ENCODE assay signal across 8 mouse cellular contexts in the genomic region with DNA sequence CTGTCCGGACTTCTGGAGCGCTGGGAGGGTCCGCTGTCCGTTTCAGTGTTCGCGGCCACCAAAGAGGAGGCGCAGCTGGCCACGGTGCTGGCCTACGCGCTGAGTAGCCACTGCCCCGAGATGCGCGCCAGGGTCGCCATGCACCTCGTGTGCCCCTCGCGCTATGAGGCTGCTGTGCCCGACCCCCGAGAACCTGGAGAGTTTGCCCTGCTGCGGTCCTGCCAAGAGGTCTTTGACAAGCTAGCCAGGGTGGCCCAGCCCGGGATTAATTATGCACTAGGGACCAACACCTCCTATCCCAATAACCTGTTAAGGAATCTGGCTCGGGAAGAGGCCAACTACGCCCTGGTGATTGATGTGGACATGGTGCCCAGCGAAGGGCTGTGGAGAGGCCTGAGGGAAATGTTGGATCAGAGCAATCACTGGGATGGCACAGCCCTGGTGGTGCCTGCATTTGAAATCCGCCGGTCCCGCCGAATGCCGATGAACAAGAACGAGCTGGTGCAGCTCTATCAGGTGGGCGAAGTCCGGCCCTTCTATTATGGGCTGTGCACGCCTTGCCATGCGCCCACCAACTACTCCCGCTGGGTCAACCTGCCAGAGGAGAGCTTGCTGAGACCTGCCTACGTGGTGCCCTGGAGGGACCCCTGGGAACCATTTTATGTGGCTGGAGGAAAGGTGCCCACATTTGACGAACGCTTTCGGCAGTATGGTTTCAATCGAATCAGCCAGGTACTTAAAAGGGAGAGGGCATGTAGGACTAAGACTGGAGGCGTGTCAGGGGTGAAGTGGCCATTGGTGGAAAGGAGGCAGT. TPM values are rescaled to one million over a fixed set of nuclear protein-coding genes. Genes with fewer than 3 reads are reported as not detected.
A peak's percentile ranks its signal among the peaks of the same experiment; 100 is the strongest.
DNase-seq lines count a peak whose midpoint lies in the region; ATAC-seq lines count a peak whose summit lies in the region.

No protein-coding gene starts in this region.

- H3K36me3 ChIP-seq in neural tube, embryonic 11.5 days (ENCODE audit: control insufficient read depth, insufficient read depth, low read length): no peaks in the 10 kb centered on the region
- 0 out of 2 replicates have a peak, but pooled peaks cover 6% of the 10 kb centered on the region for H3K36me3 ChIP-seq in hindbrain, embryonic 12.5 days
- H3K36me3 ChIP-seq in liver, embryonic 12.5 days: peaks cover 12% of the 10 kb centered on the region; the same call in 1 of the 2 replicates

- H3K4me1 ChIP-seq in neural tube, embryonic 11.5 days (ENCODE audit: control insufficient read depth, insufficient read depth, low read length): peaks cover 25% of the 10 kb centered on the region
- H3K4me1 ChIP-seq in hindbrain, embryonic 12.5 days: peaks cover 35% of the 10 kb centered on the region
- H3K4me1 ChIP-seq in liver, embryonic 12.5 days: peaks cover 42% of the 10 kb centered on the region

- H3K4me3 ChIP-seq in neural tube, embryonic 11.5 days (ENCODE audit: low read depth, low read length): peak overlapping the region; percentile 85
- H3K4me3 ChIP-seq in hindbrain, embryonic 12.5 days: peak overlapping the region; percentile 78
- peak overlapping the region; percentile 77 for H3K4me3 ChIP-seq in liver, embryonic 12.5 days

- DNase-seq in adrenal gland, postnatal 14 days: peak; percentile 39
- DNase-seq in adrenal gland, adult 8-10 months: no peak
- no peak for DNase-seq in neural tube, embryonic 11.5 days (ENCODE audit: low spot score)
- no peak for DNase-seq in neural tube, embryonic 10.5 days (ENCODE audit: extremely low spot score, low spot score)
- no peak for DNase-seq in frontal cortex, postnatal 14 days (ENCODE audit: low spot score in 2 of 2)
- DNase-seq in gastrocnemius, adult 18-20 months (ENCODE audit: low spot score): no peak

- 0 out of 2 replicates have a peak overlapping the region, but pooled peaks have one; percentile 66 for H3K27ac ChIP-seq in neural tube, embryonic 11.5 days (ENCODE audit: low read depth, low read length)
- H3K27ac ChIP-seq in hindbrain, embryonic 12.5 days: peak overlapping the region; percentile 85
- H3K27ac ChIP-seq in liver, embryonic 12.5 days: peak overlapping the region; percentile 59; the same call in 1 of the 2 replicates

- H3K9ac ChIP-seq in neural tube, embryonic 11.5 days (ENCODE audit: low read length): peak overlapping the region; percentile 86
- peak overlapping the region; percentile 91 for H3K9ac ChIP-seq in hindbrain, embryonic 12.5 days
- H3K9ac ChIP-seq in liver, embryonic 12.5 days: peak overlapping the region; percentile 73

- peak overlapping the region; percentile 98 for H3K4me2 ChIP-seq in neural tube, embryonic 11.5 days (ENCODE audit: low read depth)
- peak overlapping the region; percentile 99 for H3K4me2 ChIP-seq in hindbrain, embryonic 12.5 days (replicated peaks)
- peak overlapping the region; percentile 91 for H3K4me2 ChIP-seq in liver, embryonic 12.5 days

- ATAC-seq in neural tube, embryonic 11.5 days (ENCODE audit: insufficient read depth, low FRiP score, low TSS enrichment): peak; percentile 37
- peak; percentile 41 for ATAC-seq in hindbrain, embryonic 12.5 days (ENCODE audit: low FRiP score)
- ATAC-seq in liver, embryonic 12.5 days: no peak

- WGBS in neural tube, embryonic 11.5 days: 13% methylated on average over 41 of the region's 41 CpGs
- WGBS in hindbrain, embryonic 12.5 days: 13% methylated on average over 41 of the region's 41 CpGs
- WGBS in liver, embryonic 12.5 days (ENCODE audit: insufficient replicate concordance): 22% methylated on average over 41 of the region's 41 CpGs

- H3K27me3 ChIP-seq in neural tube, embryonic 11.5 days (ENCODE audit: control insufficient read depth, insufficient read depth, low read length): no peaks in the 10 kb centered on the region
- no peaks in the 10 kb centered on the region for H3K27me3 ChIP-seq in hindbrain, embryonic 12.5 days
- H3K27me3 ChIP-seq in liver, embryonic 12.5 days (replicated peaks): peaks cover 14% of the 10 kb centered on the region

- no peaks in the 10 kb centered on the region for H3K9me3 ChIP-seq in neural tube, embryonic 11.5 days (ENCODE audit: control insufficient read depth, low read length)
- H3K9me3 ChIP-seq in hindbrain, embryonic 12.5 days (replicated peaks): no peaks in the 10 kb centered on the region
- no peaks in the 10 kb centered on the region for H3K9me3 ChIP-seq in liver, embryonic 12.5 days (replicated peaks)

RNA-seq across cellular contexts. Expression of gene AC124502.3, which starts 0.8 kb away (rescaled TPM):
- total RNA-seq in adrenal gland, postnatal 14 days (2021): 0.56 and 1.5 TPM in 2 replicates
- 1 to 10 TPM in 3 of 4 experiments, under 1 TPM in 1; 0.59 to 3.9 (median 1.9) TPM for total RNA-seq in adrenal gland, adult 8-10 months (2022)
- 1.2 and 2.8 TPM in 2 replicates for polyA plus RNA-seq in neural tube, embryonic 11.5 days (2014; fragmentation: Nextera tagmentation; extraction: Ambion mirVana)
- 2.5 and 4.0 TPM in 2 replicates for polyA plus RNA-seq in hindbrain, embryonic 12.5 days (2016; fragmentation: Nextera tagmentation; extraction: Ambion mirVana)
- polyA plus RNA-seq in liver, embryonic 12.5 days (2016; fragmentation: Nextera tagmentation; extraction: Ambion mirVana): 0.20 and 0.23 TPM in 2 replicates
- 1 to 10 TPM in 1 of 2 experiments, under 1 TPM in 1; 0.50 to 1.2 TPM for total RNA-seq in gastrocnemius, adult 18-20 months (2021)

RNA-seq across cellular contexts. Expression of gene B4gat1, which starts 0.9 kb away (rescaled TPM):
- 28.2 and 29.4 TPM in 2 replicates for total RNA-seq in adrenal gland, postnatal 14 days (2021)
- 10 to 100 TPM; 44.3 to 54.2 (median 51.8) TPM for total RNA-seq in adrenal gland, adult 8-10 months (2022)
- polyA plus RNA-seq in neural tube, embryonic 11.5 days (2014; fragmentation: Nextera tagmentation; extraction: Ambion mirVana): 37.9 and 39.8 TPM in 2 replicates
- 43.8 and 48.7 TPM in 2 replicates for polyA plus RNA-seq in hindbrain, embryonic 12.5 days (2016; fragmentation: Nextera tagmentation; extraction: Ambion mirVana)
- 10.9 and 13.2 TPM in 2 replicates for polyA plus RNA-seq in liver, embryonic 12.5 days (2016; fragmentation: Nextera tagmentation; extraction: Ambion mirVana)
- 10 to 100 TPM; 18.7 to 23.2 TPM for total RNA-seq in gastrocnemius, adult 18-20 months (2021)

RNA-seq across cellular contexts. Expression of gene Brms1, which starts 1.6 kb away (rescaled TPM):
- 23.9 and 26.3 TPM in 2 replicates for total RNA-seq in adrenal gland, postnatal 14 days (2021)
- 10 to 100 TPM; 30.0 to 40.1 (median 33.6) TPM for total RNA-seq in adrenal gland, adult 8-10 months (2022)
- 65.5 and 78.9 TPM in 2 replicates for polyA plus RNA-seq in neural tube, embryonic 11.5 days (2014; fragmentation: Nextera tagmentation; extraction: Ambion mirVana)
- polyA plus RNA-seq in hindbrain, embryonic 12.5 days (2016; fragmentation: Nextera tagmentation; extraction: Ambion mirVana): 56.9 and 61.2 TPM in 2 replicates
- 40.4 TPM in 2 replicates for polyA plus RNA-seq in liver, embryonic 12.5 days (2016; fragmentation: Nextera tagmentation; extraction: Ambion mirVana)
- total RNA-seq in gastrocnemius, adult 18-20 months (2021): 10 to 100 TPM; 14.8 to 15.3 TPM

RNA-seq across cellular contexts. Expression of gene Rin1, which starts 10.8 kb away (rescaled TPM):
- total RNA-seq in adrenal gland, postnatal 14 days (2021): 3.0 and 3.9 TPM in 2 replicates
- total RNA-seq in adrenal gland, adult 8-10 months (2022): 1 to 10 TPM; 4.1 to 8.1 (median 7.7) TPM
- polyA plus RNA-seq in neural tube, embryonic 11.5 days (2014; fragmentation: Nextera tagmentation; extraction: Ambion mirVana): 1.1 and 2.3 TPM in 2 replicates
- 1.4 and 1.6 TPM in 2 replicates for polyA plus RNA-seq in hindbrain, embryonic 12.5 days (2016; fragmentation: Nextera tagmentation; extraction: Ambion mirVana)
- polyA plus RNA-seq in liver, embryonic 12.5 days (2016; fragmentation: Nextera tagmentation; extraction: Ambion mirVana): 0.50 and 0.92 TPM in 2 replicates
- total RNA-seq in gastrocnemius, adult 18-20 months (2021): 1 to 10 TPM in 1 of 2 experiments, under 1 TPM in 1; 0.71 to 1.2 TPM

RNA-seq across cellular contexts. Expression of gene Slc29a2, which starts 15.8 kb away (rescaled TPM):
- total RNA-seq in adrenal gland, postnatal 14 days (2021): 2.3 and 4.4 TPM in 2 replicates
- 1 to 10 TPM; 4.0 to 5.7 (median 4.5) TPM for total RNA-seq in adrenal gland, adult 8-10 months (2022)
- polyA plus RNA-seq in neural tube, embryonic 11.5 days (2014; fragmentation: Nextera tagmentation; extraction: Ambion mirVana): 3.9 and 6.2 TPM in 2 replicates
- 5.3 and 7.2 TPM in 2 replicates for polyA plus RNA-seq in hindbrain, embryonic 12.5 days (2016; fragmentation: Nextera tagmentation; extraction: Ambion mirVana)
- 3.3 and 3.8 TPM in 2 replicates for polyA plus RNA-seq in liver, embryonic 12.5 days (2016; fragmentation: Nextera tagmentation; extraction: Ambion mirVana)
- 1 to 10 TPM; 4.1 to 5.3 TPM for total RNA-seq in gastrocnemius, adult 18-20 months (2021)
